Mouse (Mus musculus) macrophage (primary cell): ENCODE data around the gene Pard6b. TPM values are rescaled to one million over a fixed set of nuclear protein-coding genes. Genes with fewer than 3 reads are reported as not detected.

Experiments used
- polyA plus RNA-seq: library from polyadenylated mRNA; stranded (reverse); fragments of 250-400 nt; gene quantifications from 3 replicates; pipeline ENCODE4 v1.2.4, GENCODE M21; 2018; ENCODE audit warnings: inconsistent platforms

Pard6b gene
- polyA plus RNA-seq, 1 experiment from 2014 or later, result not detected

Other genes with a start within 250 kb of the Pard6b start
- 78.9 to 381 TPM (median 119 TPM) in 3 replicates for gene Ptpn1, start 148.9 kb upstream of the Pard6b start, polyA plus RNA-seq
- not detected in 3 replicates for gene Ripor3, start 70.4 kb upstream of the Pard6b start, polyA plus RNA-seq
- gene Adnp, start 126.1 kb downstream of the Pard6b start, polyA plus RNA-seq, result 4.2 to 6.7 TPM (median 4.5 TPM) in 3 replicates
- 32.7 to 38.4 TPM (median 32.8 TPM) in 3 replicates for gene Gm20716, start 149.4 kb downstream of the Pard6b start, polyA plus RNA-seq
- gene Dpm1, start 149.6 kb downstream of the Pard6b start, polyA plus RNA-seq, result 43.7 to 208 TPM (median 85.6 TPM) in 3 replicates
- gene Mocs3, start 149.6 kb downstream of the Pard6b start, polyA plus RNA-seq, result 4.4 to 5.9 TPM (median 5.8 TPM) in 3 replicates
- gene Kcng1, start 200.7 kb downstream of the Pard6b start, polyA plus RNA-seq, result not detected in 3 replicates